Mouse (Mus musculus): ENCODE data around the gene Sh3bp5.
A peak's percentile ranks its signal among the peaks of the same experiment; 100 is the strongest.

Gene Sh3bp5

GRCm38 (mm10) chr14:31407911-31408604, 27.8 kb downstream of the Sh3bp5 start:
- DNase-seq, result peak in 1 of 2 experiments; percentile 43

DNA sequence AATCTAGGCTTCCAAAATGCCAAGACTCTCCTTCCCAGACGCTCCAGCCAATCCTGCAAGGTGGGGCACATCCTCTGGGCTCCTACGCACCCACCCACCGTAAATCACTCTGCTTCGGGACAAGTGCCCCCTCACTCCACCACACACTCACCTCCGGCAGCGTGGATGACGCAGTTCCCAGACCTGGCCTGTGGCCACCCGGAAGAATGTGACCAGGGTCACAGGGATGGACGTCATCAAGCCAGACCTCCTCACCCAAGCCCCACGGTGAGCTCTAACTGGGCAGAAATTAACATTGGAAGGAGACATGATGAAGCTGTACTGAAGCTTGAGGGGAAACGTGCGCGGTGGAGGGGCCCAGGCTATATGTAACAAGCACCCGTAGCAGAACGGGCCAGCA, 28.7 kb downstream of the Sh3bp5 start:
- DNase-seq, result peak in 1 of 2 experiments; percentile 45

DNA sequence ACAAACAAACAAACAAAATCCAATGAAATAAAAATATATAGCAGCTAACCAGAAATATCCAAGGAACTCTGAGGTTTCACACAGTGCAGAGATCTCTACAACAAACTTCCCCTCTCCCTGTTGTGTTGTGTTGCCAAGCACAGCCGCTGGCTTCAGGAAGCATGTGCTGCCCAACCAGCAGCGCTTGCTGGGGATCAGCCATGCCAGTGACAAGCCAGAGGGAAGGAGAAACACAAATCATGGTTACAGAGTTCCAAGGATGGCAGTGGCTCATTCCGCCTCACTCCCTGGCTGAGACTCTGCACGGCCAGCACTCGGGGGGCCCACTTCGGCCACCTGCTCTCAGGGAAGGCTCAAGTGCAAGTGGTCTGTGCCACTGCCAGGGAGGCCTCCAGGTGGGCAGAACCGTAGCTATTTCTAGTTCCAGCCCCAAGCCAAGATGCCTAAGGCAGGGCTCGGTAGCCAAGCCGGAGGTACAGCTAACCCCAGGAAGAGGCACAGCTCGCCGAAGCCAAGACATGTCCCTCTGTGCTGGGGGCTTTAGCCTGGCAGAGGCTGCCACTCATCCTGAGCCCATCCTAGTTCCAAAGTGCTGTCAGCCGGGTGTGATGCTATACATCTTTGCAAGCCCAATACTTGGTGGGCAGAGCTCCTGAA, 29.6 kb downstream of the Sh3bp5 start:
- DNase-seq, result peak; percentile 77 to 84

DNA sequence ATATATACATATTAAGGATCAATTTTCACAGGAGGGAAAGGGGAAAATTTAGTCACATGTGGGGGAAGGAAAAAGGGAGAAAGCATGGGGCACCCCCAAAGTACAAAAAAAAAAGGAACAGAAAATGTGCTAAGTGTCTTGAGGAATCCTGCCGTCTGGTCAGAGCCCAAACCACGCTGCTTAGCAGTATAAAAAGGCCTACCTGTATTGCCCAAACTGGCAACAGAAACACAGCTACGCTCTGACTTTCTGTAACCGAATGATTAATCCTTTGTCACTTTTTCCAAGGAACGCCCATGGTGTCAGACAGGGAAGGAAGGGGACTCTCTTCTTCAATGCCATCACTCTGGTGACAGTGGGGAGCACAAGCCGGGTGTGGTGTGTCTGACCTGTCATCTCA, 30.2 kb downstream of the Sh3bp5 start:
- peak in 1 of 2 experiments; percentile 43 for DNase-seq

- DNase-seq, result no peak
Observed at GRCm38 (mm10) chr14:31404663-31405062, 31.2 kb downstream of the Sh3bp5 start.

DNA sequence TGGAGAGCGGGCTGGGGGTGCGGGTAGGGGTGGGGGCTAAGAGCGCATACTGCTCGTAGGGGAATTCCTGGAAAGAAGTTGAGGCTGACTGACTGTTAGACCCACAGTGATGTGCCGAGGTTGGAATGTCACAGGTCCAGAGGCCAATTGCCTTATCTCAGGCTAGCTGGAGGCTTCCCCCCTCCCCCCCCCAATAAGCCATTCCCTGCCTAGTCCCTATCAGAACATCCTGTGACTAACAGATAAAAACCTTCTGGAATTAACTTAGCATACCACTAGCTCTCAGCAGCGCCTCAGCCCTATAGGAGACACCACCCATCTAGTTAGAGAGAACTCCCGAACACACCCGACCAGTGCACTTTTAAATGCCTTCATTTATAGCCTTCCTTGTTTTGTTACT, 31.9 kb downstream of the Sh3bp5 start:
- no peak for DNase-seq

- DNase-seq, result peak; percentile 53 to 61
Observed at GRCm38 (mm10) chr14:31403556-31403955, 32.3 kb downstream of the Sh3bp5 start.

DNA sequence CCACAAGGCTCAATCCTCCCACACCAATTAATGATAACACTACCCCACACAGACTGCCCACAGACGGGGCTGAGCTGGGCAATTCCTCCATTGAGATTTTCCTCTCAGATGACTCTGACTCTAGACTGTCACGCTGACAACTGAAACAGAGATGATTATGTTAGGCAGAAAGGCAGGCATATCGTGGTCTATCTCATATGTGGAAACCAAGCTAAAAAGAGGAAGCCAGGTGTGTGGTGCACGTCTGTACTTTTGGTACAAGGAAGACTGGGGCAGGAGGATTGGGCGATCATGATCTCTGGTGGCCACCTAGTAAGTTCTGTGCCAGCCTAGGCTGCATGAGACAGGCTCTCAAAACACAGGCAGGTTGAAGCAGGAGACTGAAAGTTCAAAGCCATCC, 33.2 kb downstream of the Sh3bp5 start:
- DNase-seq, result no peak

DNA sequence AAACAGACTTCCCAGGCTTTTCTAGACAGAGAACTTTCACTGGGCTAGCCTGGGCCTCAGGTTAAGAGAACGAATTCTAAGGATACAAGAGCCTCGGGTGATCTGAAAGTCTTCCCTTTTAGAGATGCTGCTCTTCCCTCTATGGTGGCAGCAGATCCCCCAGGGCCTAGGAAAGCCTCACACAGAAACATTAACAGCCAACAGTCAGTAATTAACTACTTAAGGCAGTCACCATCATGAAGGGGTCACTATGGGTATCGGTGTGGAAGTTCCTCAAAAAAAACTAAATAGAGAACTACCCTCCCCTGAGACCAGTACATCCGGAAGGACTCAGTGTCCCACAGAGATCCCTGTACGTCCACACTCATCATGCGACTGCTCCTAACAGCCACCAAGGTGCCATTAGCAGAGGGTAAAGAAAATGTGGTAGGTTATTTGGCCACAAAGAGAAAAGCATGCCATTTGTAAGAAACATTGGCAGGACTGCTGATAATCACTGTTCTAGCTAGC, 33.9 kb downstream of the Sh3bp5 start:
- no peak for DNase-seq

GRCm38 (mm10) chr14:31400896-31401295, 35.0 kb downstream of the Sh3bp5 start:
- DNase-seq, result no peak

GRCm38 (mm10) chr14:31400246-31400645, 35.6 kb downstream of the Sh3bp5 start:
- DNase-seq, result no peak

DNA sequence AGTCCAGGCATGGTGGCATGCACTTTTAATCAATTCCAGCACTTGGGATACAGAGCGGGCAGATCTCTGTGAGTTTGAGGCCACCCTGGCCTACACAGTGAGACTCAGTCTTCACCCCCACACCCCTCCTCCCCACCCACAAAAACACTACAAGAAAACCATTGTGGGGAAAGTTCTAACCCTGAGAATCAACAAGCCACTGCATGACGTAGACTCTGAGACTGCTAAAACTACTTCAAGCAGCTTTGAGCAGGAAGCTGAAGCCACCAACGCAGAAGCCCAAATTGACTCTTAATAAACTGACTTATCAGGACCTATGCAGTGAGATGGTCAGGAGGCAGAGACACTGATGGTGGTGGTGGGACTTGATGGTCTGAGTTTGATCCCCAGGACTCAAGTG, 36.6 kb downstream of the Sh3bp5 start:
- no peak for DNase-seq

DNA sequence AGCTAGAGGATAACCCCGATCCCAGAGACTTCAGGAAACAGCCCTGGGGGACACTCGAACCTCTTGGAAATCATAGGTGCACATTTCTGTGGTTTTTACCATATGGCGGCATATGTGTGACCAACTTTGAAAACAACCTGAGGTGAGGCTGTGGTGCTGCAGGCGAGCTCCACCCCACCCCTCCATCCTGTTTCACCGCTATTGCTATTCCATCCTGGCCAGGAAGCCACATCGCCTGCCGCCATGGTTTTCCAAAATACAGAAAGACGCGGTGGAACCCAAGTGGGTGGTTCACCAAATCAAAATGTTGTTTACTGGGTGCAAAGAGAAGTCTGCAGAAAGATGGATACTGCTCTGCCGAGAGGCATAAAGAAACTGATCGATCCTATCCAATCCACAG, 37.1 kb downstream of the Sh3bp5 start:
- DNase-seq, result no peak

DNA sequence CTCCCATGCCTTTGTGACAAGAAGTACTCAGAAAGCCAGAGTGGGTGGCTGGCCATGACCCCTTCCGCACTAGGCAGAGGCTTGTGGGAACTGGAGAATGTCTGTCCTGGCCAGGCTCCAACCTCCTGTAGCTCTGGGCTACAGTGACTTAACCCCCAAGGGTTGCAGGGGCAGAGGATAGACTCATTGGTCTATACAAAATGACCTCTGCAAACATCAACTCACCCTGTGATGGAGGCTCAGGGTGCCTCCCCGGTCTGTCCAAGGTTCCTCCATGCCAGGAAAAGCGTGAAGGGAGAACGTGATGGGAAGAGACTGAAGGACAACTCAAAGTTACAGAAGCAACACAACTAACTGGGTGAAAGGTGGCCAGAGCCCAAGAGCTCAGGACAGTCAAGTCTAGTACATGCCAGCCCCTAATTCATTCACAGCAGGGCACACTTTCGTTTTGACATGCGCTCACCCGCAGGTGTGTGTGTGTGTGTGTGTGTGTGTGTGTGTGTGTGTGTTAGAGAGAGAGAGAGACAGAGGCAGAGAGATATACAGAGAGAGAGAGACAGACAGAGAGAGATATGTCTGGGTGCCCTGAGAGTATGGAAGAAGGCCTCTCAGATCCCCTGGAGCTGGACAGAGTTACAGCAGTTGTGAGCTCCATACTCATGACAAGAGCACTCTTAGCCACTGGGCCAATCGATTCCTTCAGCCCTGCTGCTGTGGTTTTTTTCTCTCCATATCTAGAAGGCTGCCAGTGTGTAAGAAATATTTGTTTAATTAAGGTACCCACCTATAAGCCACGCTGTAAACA, 37.9 kb downstream of the Sh3bp5 start:
- no peak for DNase-seq

- DNase-seq, result no peak
Observed at GRCm38 (mm10) chr14:31397353-31397752, 38.5 kb downstream of the Sh3bp5 start.

- no peak for DNase-seq
Observed at GRCm38 (mm10) chr14:31396428-31396827, 39.5 kb downstream of the Sh3bp5 start.

DNA sequence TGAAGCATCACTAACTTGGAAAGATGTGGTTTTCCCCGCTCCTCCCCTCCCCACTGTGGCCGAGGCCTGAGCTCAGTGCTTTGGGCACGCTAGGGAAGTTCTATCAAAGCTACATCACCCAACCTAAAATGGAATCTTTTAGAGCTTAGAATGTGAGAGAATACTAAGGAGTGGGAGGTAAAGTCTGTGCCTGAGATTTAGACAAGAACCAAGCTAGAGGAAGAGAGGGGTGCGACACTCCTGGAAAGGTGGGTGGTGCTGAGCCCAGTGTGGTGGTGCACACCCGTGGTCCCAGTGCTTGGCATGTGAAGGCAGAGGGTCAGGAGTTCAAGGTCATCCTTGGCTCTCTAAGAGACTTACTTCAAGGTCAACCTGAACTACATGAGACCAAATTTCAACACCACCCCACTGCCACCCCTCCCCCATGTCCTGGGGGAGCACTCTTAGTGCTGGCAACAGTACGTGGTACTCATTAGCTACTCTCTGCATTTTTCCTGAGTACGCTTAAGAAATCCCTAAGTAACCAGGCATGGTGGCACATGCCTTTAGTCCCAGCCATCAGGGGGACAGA, 40.2 kb downstream of the Sh3bp5 start:
- DNase-seq, result no peak

- DNase-seq, result no peak
Observed at GRCm38 (mm10) chr14:31394822-31395532, 40.9 kb downstream of the Sh3bp5 start.

GRCm38 (mm10) chr14:31393936-31394630, 41.8 kb downstream of the Sh3bp5 start:
- DNase-seq, result peak; percentile 65 to 73

GRCm38 (mm10) chr14:31393546-31393890, 42.4 kb downstream of the Sh3bp5 start:
- DNase-seq, result no peak

DNA sequence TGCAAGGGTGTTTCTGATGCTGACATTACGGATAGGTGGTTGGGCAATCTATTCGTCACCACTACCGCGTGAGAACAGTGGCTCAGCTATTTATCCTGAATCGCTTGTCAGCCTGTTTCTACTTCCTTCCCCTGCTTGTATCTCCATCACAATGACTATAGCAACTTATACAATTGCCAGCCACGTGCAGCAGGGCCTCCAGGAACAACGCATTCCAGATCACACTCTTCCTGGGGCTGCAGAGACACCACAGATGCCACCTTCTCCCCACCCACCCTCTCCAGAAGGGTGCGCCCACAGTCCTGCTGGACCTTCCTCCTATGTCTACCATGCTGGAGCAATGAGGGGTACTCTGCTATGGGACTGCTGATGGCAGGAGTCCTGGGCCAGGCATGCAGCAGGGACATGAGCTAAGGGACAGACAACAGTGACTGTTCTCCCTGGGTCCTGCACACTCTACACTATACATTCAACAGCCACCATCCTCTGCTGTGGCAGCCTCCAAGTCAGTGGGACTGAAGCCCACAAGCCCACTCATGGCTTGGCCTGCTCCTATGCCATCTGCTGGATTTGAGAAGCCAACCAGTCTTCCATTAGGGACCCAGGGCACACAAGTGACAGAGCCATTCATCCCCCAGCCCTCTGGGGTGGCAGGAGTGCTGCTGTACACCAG, 42.9 kb downstream of the Sh3bp5 start:
- DNase-seq, result no peak

All from cerebellum, adult 18-20 months (tissue).